Mouse (Mus musculus): ENCODE measurements around the gene Fto. TPM values are rescaled to one million over a fixed set of nuclear protein-coding genes. Genes with fewer than 3 reads are reported as not detected.

Fto gene
- total RNA-seq, 2 experiments from 2014 or later, result 79.7 to 83.3 TPM

DNA sequence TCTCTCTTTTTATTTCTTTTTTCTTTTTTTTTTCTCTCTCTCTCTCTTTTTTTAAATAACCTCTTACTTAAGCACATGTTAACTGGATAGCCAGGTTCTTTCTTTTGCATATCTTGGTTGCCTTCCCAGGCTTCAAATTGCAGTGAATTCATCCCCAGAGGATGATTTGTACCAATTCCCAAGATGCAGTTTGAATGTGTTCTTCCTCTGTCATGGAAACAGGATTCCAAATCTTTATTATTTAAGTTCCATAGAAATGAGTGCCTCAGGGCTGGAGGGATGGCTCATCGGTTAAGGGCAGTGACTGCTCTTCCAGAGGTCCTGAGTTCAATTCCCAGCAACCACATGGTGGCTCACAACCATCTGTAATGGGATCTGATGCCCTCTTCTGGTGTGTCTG lies 236.8 kb downstream of the Fto start:
- DNase-seq, result no peak
- intact Hi-C loops (cut with DNase I), result loop anchor here (5.0 kb wide), 2 partner anchors 82 to 162 kb away; no protein-coding TSS in a partner anchor

GRCm38 (mm10) chr8:91551166-91551765 lies 237.9 kb downstream of the Fto start:
- intact Hi-C loops (cut with DNase I), result loop anchor here (5.0 kb wide), 2 partner anchors 81 to 161 kb away; no protein-coding TSS in a partner anchor
- peak in 1 of 2 experiments; percentile 44 for DNase-seq

- peak in 1 of 2 experiments; percentile 46 for DNase-seq
- intact Hi-C loops (cut with DNase I), result loop anchor here (5.0 kb wide), 2 partner anchors 80 to 160 kb away; no protein-coding TSS in a partner anchor
Measured at GRCm38 (mm10) chr8:91551775-91552538, 238.6 kb downstream of the Fto start.

GRCm38 (mm10) chr8:91552635-91553034 lies 239.3 kb downstream of the Fto start:
- intact Hi-C loops (cut with DNase I), result loop anchor here (5.0 kb wide), 2 partner anchors 80 to 160 kb away; no protein-coding TSS in a partner anchor
- DNase-seq, result no peak

- DNase-seq, result no peak
- intact Hi-C loops (cut with DNase I), result loop anchor here (5.0 kb wide), 2 partner anchors 79 to 159 kb away; no protein-coding TSS in a partner anchor
Measured at GRCm38 (mm10) chr8:91553387-91553786, 240.1 kb downstream of the Fto start.

- intact Hi-C loops (cut with DNase I), result no loop called here
- DNase-seq, result no peak
Measured at GRCm38 (mm10) chr8:91557041-91557587, 243.8 kb downstream of the Fto start.

DNA sequence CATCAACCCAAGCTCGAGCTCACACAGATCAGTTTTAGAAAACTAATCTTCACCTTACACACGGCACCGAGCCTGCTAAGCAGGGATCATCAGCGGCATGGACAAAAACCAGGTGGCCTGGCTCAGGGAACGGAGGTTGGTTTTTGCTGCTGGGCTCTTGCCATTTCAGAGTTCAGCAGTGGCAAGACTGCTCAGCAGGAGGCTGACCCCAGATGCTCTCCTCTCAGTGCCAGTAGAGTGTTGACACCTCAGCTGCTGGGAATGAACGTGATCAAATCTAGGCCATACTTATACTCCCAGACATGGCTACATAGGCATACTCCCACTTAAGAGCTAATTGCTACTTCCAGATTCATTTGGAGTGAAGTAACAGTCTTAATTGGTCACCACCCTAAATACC lies 245.1 kb downstream of the Fto start:
- intact Hi-C loops (cut with DNase I), result no loop called here
- DNase-seq, result peak; percentile 79 to 80

DNA sequence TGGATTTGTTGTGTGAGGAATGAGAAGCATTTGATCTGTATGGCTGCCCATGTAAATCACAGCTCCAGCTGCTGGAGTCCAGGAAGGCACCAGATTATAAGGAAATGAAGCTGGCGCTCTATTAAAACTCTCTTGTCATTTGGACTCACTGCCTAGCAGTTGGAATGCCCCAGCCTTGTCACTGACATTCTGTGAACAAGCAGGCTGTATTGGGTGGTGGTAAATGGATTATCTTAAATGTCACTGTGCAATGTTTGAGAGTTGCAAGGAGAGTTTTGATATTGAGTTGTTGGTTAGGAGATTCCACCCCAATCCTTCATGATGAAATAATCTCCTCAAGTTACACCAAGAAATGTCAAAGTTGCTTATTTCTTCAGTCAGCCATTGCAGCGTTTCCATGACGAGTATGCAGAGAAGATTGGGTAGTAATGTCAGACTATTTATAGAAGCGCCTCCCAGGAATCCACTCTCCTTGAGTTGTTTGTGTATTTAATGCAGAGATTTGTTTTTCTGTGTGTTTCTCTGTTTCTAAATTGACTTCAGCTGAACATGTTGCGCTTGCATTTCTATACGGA lies 246.8 kb downstream of the Fto start:
- DNase-seq, result peak in 1 of 2 experiments; percentile 43
- intact Hi-C loops (cut with DNase I), result no loop called here

DNA sequence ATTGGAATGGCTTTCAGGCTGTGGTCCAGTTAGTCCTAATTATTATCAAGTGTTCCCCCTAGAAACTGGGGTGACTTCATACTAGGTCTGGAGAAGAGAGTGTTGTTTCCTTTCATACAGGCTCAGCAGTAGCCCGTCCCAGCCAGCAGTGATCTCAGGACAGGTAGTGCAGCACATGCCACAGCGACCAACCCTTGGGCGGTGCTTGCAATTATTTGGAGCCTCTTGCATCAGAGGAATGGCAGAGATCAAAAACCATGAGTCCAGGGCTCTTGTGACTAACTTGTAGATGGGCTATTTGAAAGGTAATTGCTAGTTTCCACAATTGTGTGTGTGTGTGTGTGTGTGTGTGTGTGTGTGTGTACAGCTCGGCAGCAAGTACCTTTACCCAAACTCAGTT lies 247.9 kb downstream of the Fto start:
- no peak for DNase-seq
- intact Hi-C loops (cut with DNase I), result no loop called here

DNA sequence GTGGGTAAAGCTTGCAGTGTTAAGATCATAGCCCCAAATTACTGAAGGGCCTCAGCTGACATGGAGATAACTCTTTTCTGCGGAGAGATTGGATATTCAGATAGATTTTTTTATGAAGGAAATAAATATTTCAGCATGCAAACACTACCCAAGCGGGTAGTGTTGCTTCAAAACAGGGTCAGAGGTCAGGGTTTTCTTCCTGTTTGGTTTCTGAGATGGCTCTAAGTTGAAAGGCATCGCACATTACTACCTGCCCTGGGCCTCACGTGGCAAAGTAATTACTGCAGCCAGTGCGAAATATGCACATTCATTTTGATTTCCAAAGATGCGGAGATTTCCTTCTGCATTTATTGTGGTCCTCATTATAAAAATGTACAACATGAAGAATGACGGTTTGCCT lies 249.3 kb downstream of the Fto start:
- intact Hi-C loops (cut with DNase I), result no loop called here

DNA sequence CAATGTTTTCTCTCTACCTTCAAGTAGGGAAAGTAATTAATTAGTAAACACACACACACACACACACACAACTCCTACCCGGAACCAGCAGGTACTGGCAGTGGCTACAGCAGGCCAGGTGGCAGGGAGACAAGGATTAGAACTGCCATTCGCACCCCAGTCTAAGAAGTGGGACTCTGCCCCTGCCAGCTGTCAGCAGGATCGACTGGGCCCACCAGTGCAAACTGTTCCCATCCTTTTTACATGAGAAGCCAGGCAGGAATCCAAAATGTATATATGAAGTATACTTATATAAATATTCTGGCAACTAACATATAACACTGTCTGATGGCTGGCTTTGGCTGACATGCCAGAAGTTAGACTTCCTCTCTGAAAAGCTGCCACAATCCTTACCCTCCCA lies 250.0 kb downstream of the Fto start:
- intact Hi-C loops (cut with DNase I), result no loop called here
- no peak for DNase-seq

More for the DNA sequence above, 249.3 kb downstream of the Fto start:
- DNase-seq, result no peak

DNA sequence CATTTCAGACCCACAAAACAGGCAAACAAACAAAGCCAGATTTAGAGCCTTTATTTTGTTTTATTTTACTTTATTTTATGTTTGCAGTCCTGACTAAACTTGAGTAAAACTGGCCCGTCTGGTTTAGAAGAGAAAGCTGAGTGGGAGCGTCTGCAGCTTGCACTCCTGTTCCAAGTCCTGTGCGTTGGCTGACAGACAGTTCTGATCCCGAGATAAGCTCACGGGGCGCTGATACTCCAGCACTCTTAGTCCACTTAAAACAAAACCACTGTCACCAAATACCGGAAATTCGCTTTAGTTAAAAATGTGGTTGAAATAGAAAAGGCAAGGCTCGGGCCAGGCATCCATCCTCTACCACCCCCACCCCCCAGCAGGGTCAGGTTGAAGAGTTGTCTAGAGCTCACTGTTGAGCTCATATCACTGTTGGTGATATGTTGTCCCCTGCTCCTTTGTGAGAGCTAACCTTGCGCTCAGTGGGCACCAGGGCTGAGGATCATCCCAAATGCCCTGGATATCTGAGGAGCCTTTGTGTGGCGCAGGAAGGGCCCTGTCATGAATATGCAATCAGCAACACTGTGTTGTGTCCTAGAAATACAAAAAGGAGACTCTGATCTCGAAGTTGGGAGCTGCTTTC lies 252.7 kb downstream of the Fto start:
- intact Hi-C loops (cut with DNase I), result no loop called here

DNA sequence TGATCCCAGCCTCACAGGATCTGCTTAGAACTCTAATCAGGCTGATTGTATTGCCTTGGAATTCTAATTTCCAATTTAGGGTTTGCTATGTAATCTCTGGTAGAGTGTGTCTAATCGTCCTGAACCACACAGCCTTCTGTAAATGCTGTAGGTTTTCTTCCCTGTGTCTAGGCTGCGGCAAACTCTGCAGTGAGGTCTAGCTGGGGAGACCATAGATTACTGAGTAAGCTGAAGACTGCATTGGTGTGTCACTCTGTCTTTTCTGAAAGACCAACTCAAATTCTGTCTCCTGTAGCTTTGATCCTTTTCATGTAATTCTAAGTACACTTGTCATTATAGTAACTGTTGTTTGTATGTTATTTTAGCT lies 253.2 kb downstream of the Fto start:
- no peak for DNase-seq
- intact Hi-C loops (cut with DNase I), result no loop called here

More for the DNA sequence above, 252.7 kb downstream of the Fto start:
- no peak for DNase-seq

DNA sequence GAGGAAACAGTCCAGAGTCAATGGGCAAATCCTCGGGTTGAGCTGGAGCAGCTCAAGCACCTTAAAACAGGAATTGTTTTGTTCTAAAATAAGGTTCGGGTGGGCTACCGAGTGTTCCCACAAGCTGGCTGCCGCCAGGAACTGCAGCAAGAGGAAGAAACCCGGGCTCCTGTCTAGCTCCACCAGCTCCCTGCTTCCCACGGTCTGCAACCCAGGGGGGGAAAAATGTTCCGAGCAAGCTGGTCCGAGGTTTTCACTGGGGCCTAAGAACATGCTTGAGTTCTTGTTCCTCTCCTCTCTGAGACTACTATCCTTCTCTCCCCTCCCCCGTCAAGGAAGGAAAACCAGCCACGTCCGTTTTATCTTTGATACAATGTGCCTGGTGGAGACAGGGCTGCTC lies 256.5 kb downstream of the Fto start:
- intact Hi-C loops (cut with DNase I), result no loop called here
- DNase-seq, result no peak

DNA sequence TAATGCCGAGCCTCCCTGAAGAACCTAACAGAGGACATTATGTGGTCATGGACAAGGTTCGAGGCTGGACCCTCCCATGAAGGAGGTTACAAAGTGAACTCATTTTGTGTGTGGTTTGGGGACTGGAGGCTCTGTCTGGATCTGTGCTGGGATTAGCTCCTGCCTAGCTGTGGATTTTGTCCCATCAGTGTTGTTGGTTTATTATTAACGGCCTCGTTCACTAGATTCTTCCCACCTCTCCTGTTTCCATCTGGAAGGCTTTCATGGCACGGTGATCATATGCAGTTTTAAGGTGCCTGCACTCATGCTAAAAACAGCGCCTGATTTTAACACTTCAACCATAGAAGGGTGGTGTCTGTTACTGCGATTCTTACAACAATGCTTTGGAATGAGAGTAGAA lies 257.5 kb downstream of the Fto start:
- intact Hi-C loops (cut with DNase I), result no loop called here
- DNase-seq, result no peak

DNA sequence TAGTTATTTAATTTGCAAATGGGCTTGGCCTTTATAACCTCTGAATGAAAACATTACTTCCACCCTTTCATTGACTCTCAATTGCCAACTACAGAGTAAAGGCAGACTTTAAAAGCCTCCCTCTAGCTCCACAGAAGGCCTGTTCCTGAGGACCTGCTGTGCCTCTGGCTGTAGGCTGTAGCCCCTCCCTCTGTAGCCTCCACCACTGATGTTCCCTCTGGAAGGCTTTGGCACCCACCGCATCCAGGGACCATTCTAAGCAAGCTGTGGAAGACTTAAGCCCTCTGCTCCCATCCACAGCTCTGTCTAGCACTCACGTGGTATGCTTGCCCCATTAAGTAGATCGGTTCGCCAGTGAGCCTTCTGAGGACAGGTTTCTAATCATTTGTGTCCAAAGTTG lies 258.7 kb downstream of the Fto start:
- no peak for DNase-seq
- intact Hi-C loops (cut with DNase I), result no loop called here

DNA sequence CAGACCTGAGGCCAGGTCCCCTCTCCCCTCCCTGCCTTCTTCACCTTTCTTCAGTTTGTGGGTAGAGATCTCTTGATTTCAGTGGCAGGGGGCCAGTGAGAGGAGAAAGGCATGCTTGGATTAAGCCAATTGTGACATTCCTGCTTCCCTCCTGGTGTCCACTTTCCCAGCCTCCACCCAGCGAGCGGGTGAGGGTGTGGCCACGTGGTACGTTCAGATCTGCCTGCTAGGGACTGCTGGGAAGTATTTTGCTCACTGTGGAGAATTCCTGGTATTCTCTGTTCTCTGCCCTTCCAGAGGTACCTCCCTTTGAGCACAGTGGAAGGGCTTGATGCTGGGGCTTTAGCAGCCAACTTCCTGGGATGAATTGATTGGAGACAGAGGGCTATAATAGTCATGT lies 259.3 kb downstream of the Fto start:
- DNase-seq, result no peak
- intact Hi-C loops (cut with DNase I), result no loop called here

- intact Hi-C loops (cut with DNase I), result no loop called here
- no peak for DNase-seq
Measured at GRCm38 (mm10) chr8:91575576-91575975, 262.3 kb downstream of the Fto start.

- intact Hi-C loops (cut with DNase I), result no loop called here
- DNase-seq, result no peak
Measured at GRCm38 (mm10) chr8:91576086-91576917, 263.0 kb downstream of the Fto start.

DNA sequence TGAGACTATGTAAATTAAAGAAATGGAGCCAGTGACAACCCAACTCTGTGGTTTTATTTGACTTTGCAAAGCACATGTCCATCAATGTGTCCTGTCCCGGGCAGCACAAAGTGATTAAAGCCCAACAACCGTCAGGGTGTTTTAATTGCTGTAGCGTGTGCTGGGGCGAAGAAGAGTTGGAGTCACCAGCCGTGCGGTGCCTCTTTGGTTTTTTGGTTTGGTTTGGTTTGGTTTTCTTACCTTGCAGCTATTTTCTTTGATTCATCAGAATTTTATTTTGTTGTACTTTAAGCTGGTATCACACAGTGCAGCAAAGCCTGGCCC lies 263.6 kb downstream of the Fto start:
- intact Hi-C loops (cut with DNase I), result no loop called here
- no peak for DNase-seq
